Mouse (Mus musculus): ENCODE data around the gene Rai1.

DNA sequence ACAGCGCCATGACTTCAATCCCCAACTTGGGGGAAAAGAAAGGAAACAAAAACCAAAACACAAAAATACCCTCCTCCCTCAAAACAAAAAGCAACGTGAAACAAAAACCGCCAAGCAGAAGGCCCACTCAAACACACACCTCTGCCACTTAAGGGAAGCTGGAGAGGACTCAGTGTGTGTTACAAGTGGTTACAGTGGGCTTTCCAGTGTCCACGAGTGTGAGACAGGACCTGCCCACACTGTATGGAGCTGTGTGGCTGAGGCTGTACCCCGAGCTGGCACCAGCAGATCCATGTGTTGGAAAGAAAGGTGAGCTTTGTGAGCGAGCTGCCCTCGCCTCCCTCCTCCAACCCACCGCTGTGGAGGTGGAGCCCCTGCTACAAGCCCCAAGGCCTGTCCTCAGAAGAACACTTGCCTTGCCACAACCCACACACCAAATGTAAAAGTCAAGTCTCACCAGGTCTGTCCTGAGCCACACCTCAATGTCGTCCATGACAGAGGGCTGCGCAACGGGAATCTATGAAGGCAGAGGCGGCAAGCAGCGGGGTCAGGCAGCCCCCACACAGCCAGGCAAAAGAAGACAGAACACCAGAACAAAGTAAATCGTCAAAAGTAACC, 127.7 kb downstream of the Rai1 start:
- TF ChIP-seq MYB (IDR thresholded peaks at IDR 0.05; ENCODE audit: low read depth, low read length) = no peak
- no peak for TF ChIP-seq MEF2A (IDR thresholded peaks at IDR 0.05; ENCODE audit: extremely low read depth, insufficient replicate concordance, low read depth, low read length, poor library complexity, severe bottlenecking)
- TF ChIP-seq SIN3A (IDR thresholded peaks at IDR 0.05; ENCODE audit: low read length) = no peak
- TF ChIP-seq POLR2A (IDR thresholded peaks at IDR 0.05; ENCODE audit: control insufficient read depth in 1 of 2, insufficient read depth in 1 of 2, low read depth in 1 of 2, low read length in 2 of 2, poor library complexity in 1 of 2) = no peak
- TF ChIP-seq POLR2AphosphoS5 (IDR thresholded peaks at IDR 0.05; ENCODE audit: borderline replicate concordance, low read depth, low read length) = no peak
- no peak for TF ChIP-seq NRF1 (IDR thresholded peaks at IDR 0.05; ENCODE audit: insufficient read depth, low read depth, low read length, poor library complexity, severe bottlenecking)
- no peak for TF ChIP-seq EP300 (IDR thresholded peaks at IDR 0.05; ENCODE audit: low read depth in 1 of 2, low read length in 2 of 2)

Measured in MEL (cell line).